Mouse (Mus musculus): Measurements from ENCODE around the gene Tspan4.
A peak's percentile ranks its signal among the peaks of the same experiment; 100 is the strongest.

The Tspan4 gene

GRCm38 (mm10) chr7:141475011-141475804 is at the start of gene Tspan4, which contains the start of gene Polr2l:
Gene Tspan4 (plus strand): TSS chr7:141475240.
Gene Polr2l (minus strand): TSS chr7:141475132.
- DNase-seq (ENCODE audit: low read depth, low spot score), result peak; percentile 76

GRCm38 (mm10) chr7:141426948-141427730 is 47.9 kb upstream of the Tspan4 start:
- DNase-seq (ENCODE audit: low read depth, low spot score), result no peak

- no peak for DNase-seq (ENCODE audit: low read depth, low spot score)
Measured at GRCm38 (mm10) chr7:141428701-141429100, 46.3 kb upstream of the Tspan4 start.

GRCm38 (mm10) chr7:141429310-141429709 is 45.7 kb upstream of the Tspan4 start, which contains the start of gene Cend1:
Gene Cend1 (minus strand): TSS chr7:141429491.
- DNase-seq (ENCODE audit: low read depth, low spot score), result no peak

GRCm38 (mm10) chr7:141429840-141430584 is 45.0 kb upstream of the Tspan4 start:
- DNase-seq (ENCODE audit: low read depth, low spot score), result no peak

- no peak for DNase-seq (ENCODE audit: low read depth, low spot score)
Measured at GRCm38 (mm10) chr7:141430585-141431240, 44.3 kb upstream of the Tspan4 start.

- DNase-seq (ENCODE audit: low read depth, low spot score), result no peak
Measured at GRCm38 (mm10) chr7:141431434-141432185, 43.4 kb upstream of the Tspan4 start.

- DNase-seq (ENCODE audit: low read depth, low spot score), result no peak
Measured at GRCm38 (mm10) chr7:141432186-141432611, 42.8 kb upstream of the Tspan4 start.

- peak; percentile 76 for DNase-seq (ENCODE audit: low read depth, low spot score)
Measured at GRCm38 (mm10) chr7:141432741-141433516, 42.1 kb upstream of the Tspan4 start.

GRCm38 (mm10) chr7:141433517-141434400 is 41.3 kb upstream of the Tspan4 start:
- no peak for DNase-seq (ENCODE audit: low read depth, low spot score)

GRCm38 (mm10) chr7:141434464-141434863 is 40.6 kb upstream of the Tspan4 start:
- DNase-seq (ENCODE audit: low read depth, low spot score), result no peak

- DNase-seq (ENCODE audit: low read depth, low spot score), result no peak
Measured at GRCm38 (mm10) chr7:141435129-141435855, 39.7 kb upstream of the Tspan4 start.

GRCm38 (mm10) chr7:141435856-141436522 is 39.1 kb upstream of the Tspan4 start:
- DNase-seq (ENCODE audit: low read depth, low spot score), result no peak

GRCm38 (mm10) chr7:141436523-141436892 is 38.5 kb upstream of the Tspan4 start:
- DNase-seq (ENCODE audit: low read depth, low spot score), result no peak

- DNase-seq (ENCODE audit: low read depth, low spot score), result no peak
Measured at GRCm38 (mm10) chr7:141437178-141438120, 37.6 kb upstream of the Tspan4 start, which contains the start of gene Slc25a22. Gene Slc25a22 (minus strand): TSS chr7:141437892.

GRCm38 (mm10) chr7:141438201-141438968 is 36.7 kb upstream of the Tspan4 start:
- no peak for DNase-seq (ENCODE audit: low read depth, low spot score)

Data from retina, adult 2 months (tissue).